Mouse (Mus musculus): ENCODE results near the gene Ubald2.

DNA sequence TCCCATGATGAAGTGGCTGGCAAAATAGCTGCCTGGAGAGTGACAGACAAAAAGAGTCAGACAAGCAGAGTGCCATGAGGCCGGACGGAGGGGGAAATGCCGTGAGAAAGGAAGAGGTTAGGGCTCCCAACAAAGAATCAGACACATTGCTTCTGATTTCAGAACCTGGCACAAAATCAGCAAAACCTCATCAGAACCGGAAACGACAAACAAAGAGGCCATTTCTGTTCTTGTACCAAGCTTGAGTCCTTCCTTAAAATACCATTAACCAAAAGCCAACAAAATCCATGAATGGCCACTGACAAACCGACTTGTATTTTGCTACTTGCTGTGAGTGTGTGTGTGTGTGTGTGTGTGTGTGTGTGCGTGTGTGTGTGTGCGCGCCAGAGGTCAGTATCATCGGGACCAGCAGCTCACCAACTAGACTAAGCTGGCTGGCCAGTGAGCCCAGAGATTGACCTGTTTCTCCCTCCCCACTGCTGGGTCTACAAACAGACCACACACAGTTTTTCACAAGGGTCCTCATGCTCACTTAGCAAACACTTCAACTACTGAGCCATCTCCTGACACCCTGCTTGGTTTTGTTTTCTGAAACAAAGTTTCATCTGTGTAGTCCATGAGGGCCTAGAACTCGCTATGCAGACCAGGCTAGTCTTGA lies 37.5 kb upstream of the Ubald2 start:
- TF ChIP-seq CTCF (IDR thresholded peaks at IDR 0.05; ENCODE audit: control insufficient read depth, insufficient read depth, insufficient replicate concordance, low read depth, low read length) (no peak), POLR2A (IDR thresholded peaks at IDR 0.05; ENCODE audit: control insufficient read depth, low read depth, low read length) (no peak)
